Mouse (Mus musculus) liver, embryonic 15.5 days (tissue): ENCODE measurements around the gene Proser1. TPM values are rescaled to one million over a fixed set of nuclear protein-coding genes. Genes with fewer than 3 reads are reported as not detected.

ENCODE experiments used
- ATAC-seq: fragments of 200-750 bp; cut with Nextera tagmentation; 2 replicates; pipeline ENCODE4 v1.8.0; 2017; ENCODE audit warnings: moderate number of reproducible peaks, mild to moderate bottlenecking, moderate library complexity; ENCODE audit not compliant: insufficient read depth
- H3K27ac ChIP-seq: fragments of 300-500 bp; sonication (generic); replicated peaks from 2 replicates; pipeline ENCODE4 v1.5.1; 2015; ENCODE audit warnings: mild to moderate bottlenecking, inconsistent platforms
- H3K27me3 ChIP-seq: fragments of 300-500 bp; sonication (generic); 2 replicates; pipeline ENCODE4 v1.6.1; 2015; ENCODE audit warnings: mild to moderate bottlenecking, inconsistent platforms
- H3K36me3 ChIP-seq: fragments of 300-500 bp; sonication (generic); replicated peaks from 2 replicates; pipeline ENCODE4 v1.6.1; 2015; ENCODE audit warnings: moderate library complexity, mild to moderate bottlenecking, inconsistent platforms
- H3K4me1 ChIP-seq: fragments of 300-500 bp; sonication (generic); replicated peaks from 2 replicates; pipeline ENCODE4 v1.6.1; 2015; ENCODE audit warnings: inconsistent platforms
- H3K4me2 ChIP-seq: fragments of 300-500 bp; sonication (generic); 2 replicates; pipeline ENCODE4 v1.6.1; 2015; ENCODE audit warnings: moderate library complexity, mild to moderate bottlenecking, inconsistent platforms
- H3K4me3 ChIP-seq: fragments of 300-500 bp; sonication (generic); replicated peaks from 2 replicates; pipeline ENCODE4 v1.5.1; 2015; ENCODE audit warnings: mild to moderate bottlenecking, inconsistent platforms
- H3K9ac ChIP-seq: fragments of 300-500 bp; sonication (generic); 2 replicates; pipeline ENCODE4 v1.6.1; 2015; ENCODE audit warnings: moderate library complexity, mild to moderate bottlenecking, inconsistent platforms
- H3K9me3 ChIP-seq: fragments of 300-500 bp; sonication (generic); replicated peaks from 2 replicates; pipeline ENCODE4 v1.6.1; 2016; ENCODE audit warnings: inconsistent platforms
- WGBS: fragments of 180-500 bp; shearing (Covaris S2); methylation state at CpG from one replicate; pipeline ENCODE4 v1.1.7; 2015; ENCODE audit warnings: mixed read lengths; ENCODE audit not compliant: insufficient replicate concordance; 5-methylcytosine and 5-hydroxymethylcytosine counted together
- polyA plus RNA-seq: library from polyadenylated mRNA; unstranded; fragments of >200 nt; fragmentation: Nextera tagmentation; extraction: Ambion mirVana; gene quantifications from 2 replicates; pipeline ENCODE4 v1.2.1, GENCODE M21; 2015

The Proser1 gene
- polyA plus RNA-seq, 1 experiment from 2014 or later = 3.5 TPM

DNA sequence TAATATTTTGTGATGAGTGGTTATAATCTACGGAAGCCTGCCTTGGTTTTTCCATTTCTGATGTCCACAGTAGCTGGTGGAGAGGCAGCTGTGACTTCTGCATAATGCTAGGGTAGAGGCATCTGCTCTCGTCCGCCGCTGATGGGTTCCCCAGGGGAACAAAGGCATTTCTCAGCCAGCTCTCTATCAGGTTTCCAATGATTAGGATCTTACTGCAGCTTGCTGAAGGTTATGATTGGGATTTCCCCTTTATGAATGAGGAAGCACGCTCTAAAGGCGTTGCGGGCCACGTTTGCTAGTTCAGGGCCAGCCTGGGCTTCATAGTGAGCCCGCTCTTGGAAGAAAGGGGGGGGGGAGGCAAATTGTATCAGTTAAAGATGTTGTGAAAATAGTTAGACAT, 3.0 kb downstream of the Proser1 start:
- Histone ChIP-seq H3K27me3 (no peaks in the 10 kb centered on the region), H3K4me2 (peak overlapping the region; percentile 79), H3K27ac (no peak overlapping the region), H3K9ac (no peak overlapping the region), H3K4me1 (peaks cover 36% of the 10 kb centered on the region), H3K9me3 (no peaks in the 10 kb centered on the region), H3K4me3 (peak overlapping the region; percentile 6; the same call in 1 of the 2 replicates), H3K36me3 (peaks cover 8% of the 10 kb centered on the region)
- WGBS = 51% methylated on average over 9 of the region's 9 CpGs
- ATAC-seq = no peak

DNA sequence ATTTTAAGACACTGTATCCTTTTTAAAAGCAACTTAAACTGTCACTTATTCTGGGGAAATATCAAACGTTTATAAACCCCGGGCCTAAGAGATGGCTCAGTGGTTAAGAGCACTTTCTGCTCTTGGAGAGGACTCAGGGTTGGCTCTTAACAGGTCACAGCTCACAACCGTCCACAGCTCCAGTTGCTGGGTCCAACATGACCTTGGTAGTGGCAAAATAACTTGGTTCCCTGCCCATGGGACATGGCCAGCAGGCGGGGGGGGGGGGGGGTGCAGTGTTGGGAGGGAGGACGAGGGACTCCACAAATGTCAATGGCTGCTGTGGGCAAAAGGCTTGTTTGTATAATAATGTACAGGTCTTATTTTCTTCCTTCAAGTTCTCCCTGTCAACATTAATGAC, 3.9 kb downstream of the Proser1 start:
- H3K4me1 ChIP-seq = peaks cover 30% of the 10 kb centered on the region
- no peak overlapping the region for H3K4me3 ChIP-seq
- no peaks in the 10 kb centered on the region for H3K27me3 ChIP-seq
- ATAC-seq = no peak
- WGBS = 60% methylated on average over 5 of the region's 5 CpGs
- H3K9me3 ChIP-seq = no peaks in the 10 kb centered on the region
- no peak overlapping the region for H3K4me2 ChIP-seq
- H3K27ac ChIP-seq = no peak overlapping the region
- no peak overlapping the region for H3K9ac ChIP-seq
- peaks cover 15% of the 10 kb centered on the region for H3K36me3 ChIP-seq

DNA sequence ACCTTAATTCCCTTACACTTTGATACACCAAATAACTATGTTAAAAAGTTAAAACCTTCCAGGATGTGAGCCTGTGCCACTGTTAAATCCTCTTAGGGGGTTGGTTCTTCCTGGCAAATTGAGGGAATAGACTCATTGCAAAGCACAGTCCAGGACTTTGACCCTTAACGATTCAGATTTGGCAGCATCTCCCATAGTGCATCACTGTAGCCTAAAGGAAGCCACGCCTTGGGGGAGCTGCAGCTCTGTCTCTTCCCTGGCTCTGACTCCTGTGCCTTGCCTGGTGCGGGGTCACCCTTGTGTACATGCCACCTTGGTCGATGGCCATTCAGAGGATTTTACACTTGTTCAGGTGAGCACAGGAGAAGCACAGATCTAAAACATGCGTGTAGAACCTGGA, 6.2 kb downstream of the Proser1 start:
- peaks cover 38% of the 10 kb centered on the region for H3K36me3 ChIP-seq

DNA sequence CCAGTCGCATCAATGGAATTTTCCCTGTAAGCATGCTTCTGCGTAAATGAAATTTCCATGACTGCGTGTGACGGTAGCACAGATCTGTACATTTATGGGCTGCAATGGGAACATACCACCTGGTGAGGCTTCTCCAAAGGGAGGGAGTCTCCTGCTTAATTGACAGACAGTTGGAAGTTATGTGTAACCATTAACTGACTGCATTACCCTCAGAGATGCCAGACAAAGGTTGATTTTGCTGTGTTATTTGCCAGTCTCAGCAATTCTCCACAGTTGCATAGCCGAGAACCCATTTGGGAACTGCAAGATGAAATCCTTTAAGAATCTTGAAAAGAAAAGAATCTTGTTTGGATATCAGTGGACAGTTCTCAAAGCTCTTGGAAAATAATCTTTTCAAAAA, 8.6 kb downstream of the Proser1 start:
- Histone ChIP-seq H3K9me3 (no peaks in the 10 kb centered on the region), H3K4me2 (no peak overlapping the region), H3K36me3 (peaks cover 60% of the 10 kb centered on the region), H3K4me3 (no peak overlapping the region), H3K4me1 (peaks cover 4% of the 10 kb centered on the region; the same call in 1 of the 2 replicates), H3K27ac (no peak overlapping the region), H3K27me3 (no peaks in the 10 kb centered on the region), H3K9ac (no peak overlapping the region)
- no peak for ATAC-seq
- 84% methylated on average over 5 of the region's 5 CpGs for WGBS

More for the DNA sequence above, 6.2 kb downstream of the Proser1 start:
- no peak overlapping the region for H3K27ac ChIP-seq
- no peak overlapping the region for H3K9ac ChIP-seq
- peaks cover 26% of the 10 kb centered on the region for H3K4me1 ChIP-seq
- no peak overlapping the region for H3K4me2 ChIP-seq
- H3K9me3 ChIP-seq = no peaks in the 10 kb centered on the region
- 64% methylated on average over 5 of the region's 5 CpGs for WGBS
- ATAC-seq = no peak
- H3K4me3 ChIP-seq = no peak overlapping the region
- no peaks in the 10 kb centered on the region for H3K27me3 ChIP-seq

DNA sequence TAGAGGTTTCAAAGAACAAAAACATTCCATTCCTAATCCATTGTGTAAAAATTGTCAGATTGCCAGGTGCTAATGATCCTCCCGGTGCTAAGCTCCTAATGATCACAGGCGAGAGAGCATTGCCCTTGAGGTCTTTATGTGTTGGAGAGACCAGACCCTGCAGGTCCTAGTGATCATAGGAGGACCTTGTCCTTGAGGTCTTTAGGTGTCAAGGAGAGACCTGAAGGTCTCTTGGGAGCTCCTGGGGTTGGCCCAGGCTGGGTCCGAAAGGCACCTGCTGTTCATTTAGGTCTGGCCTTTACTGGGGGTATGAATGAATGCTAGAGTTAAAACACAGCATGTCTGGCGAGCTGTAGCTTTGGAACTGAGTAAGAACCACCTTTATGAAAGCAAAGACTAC, 10.7 kb downstream of the Proser1 start:
- 0 out of 2 replicates have a peak, but pooled peaks cover 3% of the 10 kb centered on the region for H3K4me1 ChIP-seq
- no peaks in the 10 kb centered on the region for H3K9me3 ChIP-seq
- no peak overlapping the region for H3K4me3 ChIP-seq
- H3K4me2 ChIP-seq = no peak overlapping the region
- H3K36me3 ChIP-seq = peaks cover 81% of the 10 kb centered on the region
- no peaks in the 10 kb centered on the region for H3K27me3 ChIP-seq
- no peak overlapping the region for H3K27ac ChIP-seq
- no peak for ATAC-seq
- H3K9ac ChIP-seq = no peak overlapping the region
- 64% methylated on average over 4 of the region's 4 CpGs for WGBS

DNA sequence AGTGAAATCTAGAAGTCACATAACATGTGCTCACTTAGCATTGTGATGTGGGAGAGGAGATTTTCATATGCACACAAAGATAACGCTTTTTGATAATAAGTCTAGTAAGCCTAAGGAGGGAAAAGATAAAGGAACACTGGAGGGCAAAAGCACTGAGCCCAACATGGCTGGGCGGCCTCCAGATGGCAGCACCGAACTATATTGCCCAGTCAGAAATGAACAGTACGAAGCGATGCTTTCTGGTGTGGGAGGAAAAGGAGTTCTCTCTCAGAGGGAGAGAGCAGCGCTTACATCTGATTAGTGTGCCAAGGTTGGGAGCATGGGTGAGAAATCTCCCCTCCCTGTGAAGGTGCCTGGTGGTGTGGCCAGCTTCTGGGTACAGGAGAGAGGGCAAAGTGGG, 12.4 kb downstream of the Proser1 start:
- H3K36me3 ChIP-seq = peaks cover 91% of the 10 kb centered on the region
- 51% methylated on average over 6 of the region's 6 CpGs for WGBS
- H3K4me2 ChIP-seq = no peak overlapping the region

DNA sequence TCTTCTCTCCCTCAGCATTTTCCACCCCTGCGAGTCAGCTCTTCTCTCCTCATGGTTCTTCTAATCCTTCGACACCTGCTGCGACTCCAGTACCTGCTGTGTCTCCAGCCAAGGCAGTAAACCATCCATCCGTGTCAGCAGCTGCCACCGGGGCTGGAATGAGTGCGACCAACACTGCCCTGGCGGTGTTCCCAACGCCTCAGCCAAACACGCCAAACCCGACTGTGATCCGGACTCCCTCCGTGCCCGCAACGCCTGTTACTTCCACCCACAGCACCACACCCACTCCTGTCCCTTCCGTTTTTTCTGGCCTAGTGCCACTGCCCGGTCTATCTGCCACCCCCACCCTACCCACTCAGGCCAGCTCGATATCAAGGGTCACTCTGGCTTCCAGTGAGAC, 14.0 kb downstream of the Proser1 start:
- Histone ChIP-seq H3K9me3 (no peaks in the 10 kb centered on the region), H3K4me2 (no peak overlapping the region), H3K4me3 (no peak overlapping the region), H3K4me1 (no peaks in the 10 kb centered on the region), H3K9ac (no peak overlapping the region), H3K36me3 (peaks cover 87% of the 10 kb centered on the region), H3K27ac (no peak overlapping the region), H3K27me3 (no peaks in the 10 kb centered on the region)
- 80% methylated on average over 17 of the region's 17 CpGs for WGBS
- ATAC-seq = no peak

More for the DNA sequence above, 12.4 kb downstream of the Proser1 start:
- Histone ChIP-seq H3K9ac (no peak overlapping the region), H3K4me3 (no peak overlapping the region), H3K9me3 (no peaks in the 10 kb centered on the region), H3K27me3 (no peaks in the 10 kb centered on the region), H3K27ac (no peak overlapping the region), H3K4me1 (no peaks in the 10 kb centered on the region)
- no peak for ATAC-seq

DNA sequence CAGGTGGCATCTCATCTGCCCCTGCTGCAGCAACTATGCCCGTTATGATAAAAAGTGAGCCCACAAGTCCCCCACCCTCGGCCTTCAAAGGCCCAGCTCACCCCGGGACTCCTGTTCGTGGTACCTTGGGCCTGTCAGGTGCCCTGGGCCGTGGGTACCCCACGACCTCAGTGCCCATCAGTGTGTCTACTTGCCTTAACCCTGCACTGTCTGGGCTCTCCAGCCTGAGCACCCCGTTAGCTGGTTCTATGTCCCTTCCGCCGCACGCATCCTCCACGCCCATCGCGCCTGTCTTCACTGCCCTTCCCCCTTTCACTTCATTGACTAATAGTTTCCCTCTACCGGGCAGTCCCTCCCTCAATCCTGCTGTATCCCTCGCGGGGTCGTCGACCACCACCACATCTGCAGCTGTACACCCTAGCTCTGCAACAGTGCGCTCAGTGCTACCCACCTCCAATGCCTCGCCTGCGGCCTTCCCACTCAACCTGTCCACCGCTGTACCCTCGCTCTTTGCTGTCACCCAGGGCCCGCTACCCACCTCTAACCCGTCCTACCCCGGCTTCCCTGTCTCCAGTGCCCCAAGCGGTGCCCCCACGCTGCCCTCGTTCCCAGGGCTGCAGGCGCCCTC, 15.1 kb downstream of the Proser1 start:
- no peak overlapping the region for H3K9ac ChIP-seq
- H3K4me2 ChIP-seq = no peak overlapping the region
- no peak overlapping the region for H3K4me3 ChIP-seq
- no peaks in the 10 kb centered on the region for H3K27me3 ChIP-seq
- ATAC-seq = no peak
- no peak overlapping the region for H3K27ac ChIP-seq
- H3K9me3 ChIP-seq = no peaks in the 10 kb centered on the region
- WGBS = 88% methylated on average over 30 of the region's 30 CpGs
- H3K4me1 ChIP-seq = no peaks in the 10 kb centered on the region
- H3K36me3 ChIP-seq = peaks cover 80% of the 10 kb centered on the region

DNA sequence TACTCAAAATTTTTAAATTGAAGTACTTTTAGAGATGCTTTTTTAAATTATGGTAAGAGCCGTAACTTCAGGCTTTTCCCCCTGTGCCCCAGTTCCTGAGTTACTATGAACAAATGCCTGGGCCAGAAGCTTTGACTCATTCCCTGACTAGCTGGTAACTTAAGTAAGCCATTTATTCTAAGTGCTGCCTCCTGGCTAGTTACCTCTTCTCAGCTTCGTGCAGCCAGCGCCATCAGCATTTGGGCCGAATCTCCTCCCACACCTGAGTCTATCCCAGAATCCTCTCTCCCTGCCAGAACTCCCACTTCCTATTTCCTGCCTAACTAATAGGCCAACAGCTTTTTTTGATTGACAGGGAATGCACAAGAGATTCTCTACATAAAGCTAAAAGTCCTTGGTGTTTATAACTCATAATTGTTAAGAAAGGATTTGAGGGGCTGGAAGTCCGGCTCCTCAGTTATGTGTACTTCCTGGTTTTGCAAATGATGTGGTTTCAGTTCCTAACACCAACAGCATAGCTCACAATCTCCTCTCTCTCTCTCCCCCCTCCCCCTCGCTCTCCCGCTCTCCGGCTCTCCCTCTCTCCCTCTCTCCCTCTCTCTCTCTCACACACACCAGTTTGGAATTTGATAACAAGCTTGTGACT, 20.1 kb downstream of the Proser1 start:
- no peaks in the 10 kb centered on the region for H3K9me3 ChIP-seq

DNA sequence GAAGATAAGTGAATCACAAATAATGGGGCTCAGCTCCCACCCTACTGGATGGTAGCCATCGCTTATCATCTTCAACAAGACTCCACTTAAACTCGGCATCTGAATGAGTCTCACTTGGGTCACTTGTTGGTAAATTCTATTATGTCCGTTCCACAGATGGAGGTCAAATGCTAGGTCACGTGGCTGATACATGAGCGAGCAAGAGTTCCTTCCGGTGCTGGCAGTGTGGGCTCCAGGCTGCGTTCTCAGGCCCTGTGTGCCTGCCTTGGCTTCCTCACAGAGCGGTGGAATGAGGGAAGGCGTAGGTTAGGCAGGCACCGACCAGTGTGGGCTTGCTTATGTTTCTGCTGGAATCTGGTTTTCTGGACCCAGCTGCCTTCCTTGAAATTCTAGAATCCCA, 23.1 kb downstream of the Proser1 start:
- Histone ChIP-seq H3K4me2 (no peak overlapping the region), H3K4me1 (no peaks in the 10 kb centered on the region), H3K27ac (no peak overlapping the region), H3K4me3 (no peak overlapping the region), H3K27me3 (no peaks in the 10 kb centered on the region), H3K9me3 (no peaks in the 10 kb centered on the region), H3K36me3 (peaks cover 11% of the 10 kb centered on the region; the same call in 1 of the 2 replicates), H3K9ac (no peak overlapping the region)
- ATAC-seq = no peak
- 62% methylated on average over 10 of the region's 10 CpGs for WGBS

More for the DNA sequence above, 20.1 kb downstream of the Proser1 start:
- WGBS = 58% methylated on average over 8 of the region's 8 CpGs
- Histone ChIP-seq H3K27me3 (no peaks in the 10 kb centered on the region), H3K36me3 (peaks cover 33% of the 10 kb centered on the region), H3K27ac (no peak overlapping the region), H3K4me1 (no peaks in the 10 kb centered on the region), H3K4me3 (no peak overlapping the region), H3K4me2 (no peak overlapping the region), H3K9ac (no peak overlapping the region)
- ATAC-seq = no peak

DNA sequence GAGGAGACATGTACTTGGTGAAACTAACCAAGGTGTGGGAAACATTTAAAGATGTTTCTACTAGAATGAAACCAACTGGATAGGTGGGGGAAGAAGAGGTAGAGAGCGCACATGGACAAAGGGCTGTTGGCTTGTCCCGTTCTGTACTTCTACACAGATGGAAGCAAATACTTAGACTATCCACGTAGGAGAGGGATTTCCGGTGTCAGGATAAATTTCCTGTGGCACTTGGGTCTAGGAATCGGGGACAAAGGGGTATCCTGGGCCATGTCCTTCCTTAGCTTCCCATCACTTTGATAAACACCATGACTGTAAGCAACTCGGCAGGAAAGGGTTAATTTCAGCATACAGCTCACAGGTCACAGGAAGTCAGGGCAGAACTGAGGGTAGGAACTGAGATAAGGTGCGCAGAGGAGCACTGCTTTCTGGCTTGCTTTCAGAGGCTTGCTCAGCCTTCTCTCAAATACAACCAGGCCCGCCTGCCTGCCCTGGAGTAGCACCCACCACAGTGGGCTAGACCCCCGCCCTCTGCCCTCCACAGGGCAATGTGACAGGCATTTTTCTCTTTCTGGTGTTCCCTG, 23.6 kb downstream of the Proser1 start:
- Histone ChIP-seq H3K9me3 (no peaks in the 10 kb centered on the region), H3K27me3 (no peaks in the 10 kb centered on the region), H3K36me3 (peaks cover 7% of the 10 kb centered on the region; the same call in 1 of the 2 replicates), H3K4me1 (no peaks in the 10 kb centered on the region), H3K4me3 (no peak overlapping the region), H3K4me2 (no peak overlapping the region), H3K27ac (no peak overlapping the region), H3K9ac (no peak overlapping the region)
- WGBS = 32% methylated on average over 9 of the region's 9 CpGs
- peak; percentile 34; the same call in 1 of the 2 replicates for ATAC-seq
